Mouse (Mus musculus): ENCODE data around the gene Gde1. TPM values are rescaled to one million over a fixed set of nuclear protein-coding genes. Genes with fewer than 3 reads are reported as not detected.
A peak's percentile ranks its signal among the peaks of the same experiment; 100 is the strongest.

The Gde1 gene
- polyA plus RNA-seq, 1 experiment from 2014 or later, result 140 TPM

- Histone ChIP-seq H3K36me3 (peaks cover 14% of the 10 kb centered on the region; the same call in 1 of the 2 replicates), H3K4me2 (replicated peaks) (peak overlapping the region; percentile 71), H3K9me3 (no peaks in the 10 kb centered on the region), H3K9ac (replicated peaks) (peak overlapping the region; percentile 96), H3K4me3 (replicated peaks) (peak overlapping the region; percentile 97), H3K27ac (no peak overlapping the region), H3K4me1 (replicated peaks) (peaks cover 37% of the 10 kb centered on the region), H3K27me3 (no peaks in the 10 kb centered on the region)
- no peak for ATAC-seq
- 84% methylated on average over 9 of the region's 9 CpGs for WGBS
Measured at GRCm38 (mm10) chr7:118704001-118704850, 1.4 kb downstream of the Gde1 start.

- 91% methylated on average over 15 of the region's 15 CpGs for WGBS
- H3K4me2 ChIP-seq (replicated peaks), result peak overlapping the region; percentile 71; the same call in 1 of the 2 replicates
- H3K9ac ChIP-seq (replicated peaks), result no peak overlapping the region
- peak overlapping the region; percentile 97; the same call in 1 of the 2 replicates for H3K4me3 ChIP-seq (replicated peaks)
- peaks cover 18% of the 10 kb centered on the region for H3K36me3 ChIP-seq
- no peaks in the 10 kb centered on the region for H3K9me3 ChIP-seq
- H3K27ac ChIP-seq, result no peak overlapping the region
- ATAC-seq, result no peak
- H3K27me3 ChIP-seq, result no peaks in the 10 kb centered on the region
- H3K4me1 ChIP-seq (replicated peaks), result peaks cover 37% of the 10 kb centered on the region
Measured at GRCm38 (mm10) chr7:118703144-118703561, 2.4 kb downstream of the Gde1 start.

- ATAC-seq, result no peak
- no peaks in the 10 kb centered on the region for H3K9me3 ChIP-seq
- H3K9ac ChIP-seq (replicated peaks), result no peak overlapping the region
- H3K27me3 ChIP-seq, result no peaks in the 10 kb centered on the region
- WGBS, result 95% methylated on average over 9 of the region's 9 CpGs
- H3K4me1 ChIP-seq (replicated peaks), result peaks cover 19% of the 10 kb centered on the region
- H3K27ac ChIP-seq, result no peak overlapping the region
- H3K36me3 ChIP-seq, result peaks cover 55% of the 10 kb centered on the region
- no peak overlapping the region for H3K4me3 ChIP-seq (replicated peaks)
- H3K4me2 ChIP-seq (replicated peaks), result no peak overlapping the region
Measured at GRCm38 (mm10) chr7:118698882-118699281, 6.7 kb downstream of the Gde1 start.

- Histone ChIP-seq H3K9me3 (no peaks in the 10 kb centered on the region), H3K4me2 (replicated peaks) (no peak overlapping the region), H3K9ac (replicated peaks) (no peak overlapping the region), H3K4me1 (replicated peaks) (peaks cover 5% of the 10 kb centered on the region; the same call in 1 of the 2 replicates), H3K27me3 (no peaks in the 10 kb centered on the region), H3K27ac (no peak overlapping the region), H3K4me3 (replicated peaks) (no peak overlapping the region), H3K36me3 (peaks cover 60% of the 10 kb centered on the region)
- WGBS, result 84% methylated on average over 4 of the region's 4 CpGs
- no peak for ATAC-seq
Measured at GRCm38 (mm10) chr7:118697168-118697567, 8.4 kb downstream of the Gde1 start.

GRCm38 (mm10) chr7:118696146-118696545 is 9.4 kb downstream of the Gde1 start:
- no peaks in the 10 kb centered on the region for H3K9me3 ChIP-seq
- H3K4me1 ChIP-seq (replicated peaks), result peaks cover 4% of the 10 kb centered on the region; the same call in 1 of the 2 replicates
- no peak overlapping the region for H3K27ac ChIP-seq
- H3K4me2 ChIP-seq (replicated peaks), result no peak overlapping the region
- no peak for ATAC-seq
- WGBS, result 92% methylated on average over 6 of the region's 6 CpGs
- no peak overlapping the region for H3K4me3 ChIP-seq (replicated peaks)
- no peak overlapping the region for H3K9ac ChIP-seq (replicated peaks)
- H3K36me3 ChIP-seq, result peaks cover 63% of the 10 kb centered on the region
- H3K27me3 ChIP-seq, result no peaks in the 10 kb centered on the region

GRCm38 (mm10) chr7:118691287-118691686 is 14.3 kb downstream of the Gde1 start:
- H3K27me3 ChIP-seq, result no peaks in the 10 kb centered on the region
- peaks cover 83% of the 10 kb centered on the region for H3K36me3 ChIP-seq
- no peaks in the 10 kb centered on the region for H3K4me1 ChIP-seq (replicated peaks)
- no peak overlapping the region for H3K27ac ChIP-seq
- H3K9me3 ChIP-seq, result no peaks in the 10 kb centered on the region
- ATAC-seq, result no peak
- H3K9ac ChIP-seq (replicated peaks), result no peak overlapping the region
- no peak overlapping the region for H3K4me3 ChIP-seq (replicated peaks)
- 93% methylated on average over 2 of the region's 2 CpGs for WGBS
- H3K4me2 ChIP-seq (replicated peaks), result no peak overlapping the region

- H3K9ac ChIP-seq (replicated peaks), result no peak overlapping the region
- H3K4me1 ChIP-seq (replicated peaks), result no peaks in the 10 kb centered on the region
- H3K4me3 ChIP-seq (replicated peaks), result no peak overlapping the region
- H3K27me3 ChIP-seq, result no peaks in the 10 kb centered on the region
- no peaks in the 10 kb centered on the region for H3K9me3 ChIP-seq
- ATAC-seq, result no peak
- WGBS, result 90% methylated on average over 7 of the region's 7 CpGs
- no peak overlapping the region for H3K27ac ChIP-seq
- H3K4me2 ChIP-seq (replicated peaks), result no peak overlapping the region
- H3K36me3 ChIP-seq, result peaks cover 66% of the 10 kb centered on the region
Measured at GRCm38 (mm10) chr7:118689088-118689487, 16.5 kb downstream of the Gde1 start.

- Histone ChIP-seq H3K9ac (replicated peaks) (no peak overlapping the region), H3K36me3 (peaks cover 61% of the 10 kb centered on the region), H3K4me2 (replicated peaks) (no peak overlapping the region), H3K4me1 (replicated peaks) (no peaks in the 10 kb centered on the region), H3K27me3 (no peaks in the 10 kb centered on the region), H3K4me3 (replicated peaks) (no peak overlapping the region), H3K27ac (no peak overlapping the region; the same call in 1 of the 2 replicates), H3K9me3 (no peaks in the 10 kb centered on the region)
- peak; percentile 73 for ATAC-seq
- 18% methylated on average over 5 of the region's 5 CpGs for WGBS
Measured at GRCm38 (mm10) chr7:118688199-118688598, 17.4 kb downstream of the Gde1 start.

GRCm38 (mm10) chr7:118676826-118677225 is 28.8 kb downstream of the Gde1 start:
- no peak overlapping the region for H3K27ac ChIP-seq
- no peaks in the 10 kb centered on the region for H3K27me3 ChIP-seq
- H3K36me3 ChIP-seq, result no peaks in the 10 kb centered on the region; the same call in 1 of the 2 replicates
- H3K4me1 ChIP-seq (replicated peaks), result no peaks in the 10 kb centered on the region
- ATAC-seq, result no peak
- 91% methylated on average over 4 of the region's 4 CpGs for WGBS
- no peak overlapping the region for H3K4me2 ChIP-seq (replicated peaks)
- H3K9ac ChIP-seq (replicated peaks), result no peak overlapping the region
- no peaks in the 10 kb centered on the region; the same call in 1 of the 2 replicates for H3K9me3 ChIP-seq
- no peak overlapping the region for H3K4me3 ChIP-seq (replicated peaks)

- Histone ChIP-seq H3K9me3 (no peaks in the 10 kb centered on the region; the same call in 1 of the 2 replicates), H3K27me3 (no peaks in the 10 kb centered on the region), H3K36me3 (no peaks in the 10 kb centered on the region), H3K4me1 (replicated peaks) (no peaks in the 10 kb centered on the region), H3K4me2 (replicated peaks) (no peak overlapping the region), H3K9ac (replicated peaks) (no peak overlapping the region), H3K27ac (no peak overlapping the region), H3K4me3 (replicated peaks) (no peak overlapping the region)
- WGBS, result 80% methylated on average over 4 of the region's 4 CpGs
- no peak for ATAC-seq
Measured at GRCm38 (mm10) chr7:118670142-118670541, 35.4 kb downstream of the Gde1 start.

GRCm38 (mm10) chr7:118667773-118668172 is 37.8 kb downstream of the Gde1 start:
- Histone ChIP-seq H3K4me3 (replicated peaks) (no peak overlapping the region), H3K9ac (replicated peaks) (no peak overlapping the region), H3K27me3 (no peaks in the 10 kb centered on the region), H3K4me2 (replicated peaks) (no peak overlapping the region), H3K9me3 (peaks cover 6% of the 10 kb centered on the region), H3K4me1 (replicated peaks) (no peaks in the 10 kb centered on the region), H3K36me3 (no peaks in the 10 kb centered on the region), H3K27ac (no peak overlapping the region)
- no peak for ATAC-seq
- WGBS, result 97% methylated on average over 2 of the region's 2 CpGs

- Histone ChIP-seq H3K27ac (no peak overlapping the region), H3K9ac (replicated peaks) (no peak overlapping the region), H3K4me1 (replicated peaks) (0 out of 2 replicates have a peak, but pooled peaks cover 4% of the 10 kb centered on the region), H3K4me2 (replicated peaks) (no peak overlapping the region), H3K4me3 (replicated peaks) (no peak overlapping the region), H3K36me3 (no peaks in the 10 kb centered on the region), H3K9me3 (no peaks in the 10 kb centered on the region), H3K27me3 (no peaks in the 10 kb centered on the region)
- no peak for ATAC-seq
- WGBS, result 14% methylated on average over 6 of the region's 6 CpGs
Measured at GRCm38 (mm10) chr7:118656730-118657129, 48.8 kb downstream of the Gde1 start.
